Mouse (Mus musculus): ENCODE data around the gene Rbm39.
"Not testable (repeated sequence)": the region's sequence is repeated elsewhere in the genome, so short reads cannot be mapped to it uniquely, and the experiment has no call there.

Rbm39 gene

GRCm38 (mm10) chr2:156180824-156181590, 969 bp upstream of the Rbm39 start:
- DNase-seq (ENCODE audit: low spot score), result peak; percentile 26

- DNase-seq (ENCODE audit: low spot score), result no peak
Measured at GRCm38 (mm10) chr2:156179796-156180093, 293 bp downstream of the Rbm39 start.

- peak; percentile 69 for DNase-seq (ENCODE audit: low spot score)
Measured at GRCm38 (mm10) chr2:156179046-156179795, 817 bp downstream of the Rbm39 start.

- no peak for DNase-seq (ENCODE audit: low spot score)
Measured at GRCm38 (mm10) chr2:156177651-156178050, 2.4 kb downstream of the Rbm39 start.

- no peak for DNase-seq (ENCODE audit: low spot score)
Measured at GRCm38 (mm10) chr2:156177079-156177478, 3.0 kb downstream of the Rbm39 start.

- no peak for DNase-seq (ENCODE audit: low spot score)
Measured at GRCm38 (mm10) chr2:156166557-156166956, 13.5 kb downstream of the Rbm39 start.

- DNase-seq (ENCODE audit: low spot score), result no peak
Measured at GRCm38 (mm10) chr2:156165478-156165877, 14.6 kb downstream of the Rbm39 start.

- DNase-seq (ENCODE audit: low spot score), result no peak
Measured at GRCm38 (mm10) chr2:156151538-156151937, 28.5 kb downstream of the Rbm39 start.

- DNase-seq (ENCODE audit: low spot score), result no peak
Measured at GRCm38 (mm10) chr2:156147316-156147915, 32.6 kb downstream of the Rbm39 start.

GRCm38 (mm10) chr2:156146272-156146989, 33.6 kb downstream of the Rbm39 start:
- no peak for DNase-seq (ENCODE audit: low spot score)

- no peak for DNase-seq (ENCODE audit: low spot score)
Measured at GRCm38 (mm10) chr2:156145486-156146130, 34.4 kb downstream of the Rbm39 start.

GRCm38 (mm10) chr2:156143953-156144724, 35.9 kb downstream of the Rbm39 start, which contains the start of the genes Romo1 and Nfs1:
Gene Romo1, plus strand, starts transcription at chr2:156144039.
Gene Nfs1, minus strand, starts transcription at chr2:156144186.
- peak; percentile 87 for DNase-seq (ENCODE audit: low spot score)

- DNase-seq (ENCODE audit: low spot score), result peak; percentile 41
Measured at GRCm38 (mm10) chr2:156143367-156143766, 36.7 kb downstream of the Rbm39 start.

- DNase-seq (ENCODE audit: low spot score), result no peak
Measured at GRCm38 (mm10) chr2:156142820-156143219, 37.2 kb downstream of the Rbm39 start.

- DNase-seq (ENCODE audit: low spot score), result no peak
Measured at GRCm38 (mm10) chr2:156135695-156136094, 44.3 kb downstream of the Rbm39 start.

- no peak for DNase-seq (ENCODE audit: low spot score)
Measured at GRCm38 (mm10) chr2:156134161-156134560, 45.9 kb downstream of the Rbm39 start.

- DNase-seq (ENCODE audit: low spot score), result no peak
Measured at GRCm38 (mm10) chr2:156126992-156127391, 53.0 kb downstream of the Rbm39 start, which contains the start of gene Gm28036. Gene Gm28036, minus strand, starts transcription at chr2:156127092.

- DNase-seq (ENCODE audit: low spot score), result no peak
Measured at GRCm38 (mm10) chr2:156123731-156124130, 56.3 kb downstream of the Rbm39 start.

- no peak for DNase-seq (ENCODE audit: low spot score)
Measured at GRCm38 (mm10) chr2:156119566-156119965, 60.5 kb downstream of the Rbm39 start.

GRCm38 (mm10) chr2:156112080-156112423, 68.0 kb downstream of the Rbm39 start:
- not testable (repeated sequence) for DNase-seq (ENCODE audit: low spot score)
